Mouse (Mus musculus): ENCODE measurements around the gene Sphk2. TPM values are rescaled to one million over a fixed set of nuclear protein-coding genes. Genes with fewer than 3 reads are reported as not detected.
A peak's percentile ranks its signal among the peaks of the same experiment; 100 is the strongest.

Sphk2 gene
- polyA plus RNA-seq (2012; fragmentation: generic; extraction: Trizol) = 16.9 TPM
- long read RNA-seq, experiment 1, partial matches to known transcripts = 0 of 15 reads
- long read RNA-seq, experiment 1, other reads (novel, unspliced or antisense) = 9 of 15 reads
- long read RNA-seq, experiment 2, transcript Sphk2-202 (7 exons, 3,548 nt) = major isoform, 28 of 56 reads
- long read RNA-seq, experiment 2, transcript Sphk2-203 (6 exons, 2,577 nt) = minor isoform, 7 of 56 reads
- long read RNA-seq, experiment 2, transcript Sphk2-201 (6 exons, 2,968 nt) = minor isoform, 5 of 56 reads
- long read RNA-seq, experiment 2, partial matches to known transcripts = 12 of 56 reads
- long read RNA-seq, experiment 2, other reads (novel, unspliced or antisense) = 4 of 56 reads

GRCm38 (mm10) chr7:45717918-45718297, at the start of gene Sphk2:
Gene Sphk2, minus strand, starts transcription at chr7:45718002.
- Histone ChIP-seq H3K4me3 (ENCODE audit: insufficient read depth, poor library complexity, severe bottlenecking) (peak within 1 kb of the TSS; percentile 71), H3K36me3 (ENCODE audit: control insufficient read depth, insufficient read depth) (peaks cover 32% of the 10 kb centered on the region), H3ac (ENCODE audit: control insufficient read depth, insufficient read length, low read depth) (peak within 1 kb of the TSS; percentile 85)

GRCm38 (mm10) chr7:45767500-45767899, 49.7 kb upstream of the Sphk2 start:
- Histone ChIP-seq H3K4me3 (ENCODE audit: insufficient read depth, poor library complexity, severe bottlenecking) (no peak overlapping the region), H3ac (ENCODE audit: control insufficient read depth, insufficient read length, low read depth) (no peak overlapping the region), H3K79me2 (ENCODE audit: control insufficient read depth, insufficient read depth) (no peaks in the 10 kb centered on the region), H3K36me3 (ENCODE audit: control insufficient read depth, insufficient read depth) (no peaks in the 10 kb centered on the region), H3K27me3 (ENCODE audit: control insufficient read depth, insufficient read depth, insufficient read length) (no peaks in the 10 kb centered on the region), H3K79me3 (ENCODE audit: low read depth) (no peaks in the 10 kb centered on the region)
- no peak for TF ChIP-seq MYOD1 (IDR thresholded peaks at IDR 0.05; ENCODE audit: control insufficient read depth, insufficient read length, low read depth)
- no peak for TF ChIP-seq FOSL1 (IDR thresholded peaks at IDR 0.05; ENCODE audit: insufficient read depth, low read length, poor library complexity, severe bottlenecking)
- TF ChIP-seq CEBPB (IDR thresholded peaks at IDR 0.05; ENCODE audit: low read depth) = no peak
- TF ChIP-seq USF1 (IDR thresholded peaks at IDR 0.05; ENCODE audit: low read depth) = no peak
- TF ChIP-seq MYOG (IDR thresholded peaks at IDR 0.05; ENCODE audit: control insufficient read depth, extremely low read depth, insufficient read length) = no peak
- no peak for TF ChIP-seq MAX (IDR thresholded peaks at IDR 0.05)
- TF ChIP-seq CTCF (IDR thresholded peaks at IDR 0.05; ENCODE audit: control insufficient read depth, insufficient read depth, insufficient read length) = no peak

More at GRCm38 (mm10) chr7:45717918-45718297, at the start of gene Sphk2:
- H3K79me3 ChIP-seq (ENCODE audit: low read depth) = peaks cover 49% of the 10 kb centered on the region
- TF ChIP-seq USF1 (IDR thresholded peaks at IDR 0.05; ENCODE audit: low read depth) (peak; percentile 76), CEBPB (IDR thresholded peaks at IDR 0.05; ENCODE audit: low read depth) (peak; percentile 52), MAX (IDR thresholded peaks at IDR 0.05) (peak; percentile 15), MYOD1 (IDR thresholded peaks at IDR 0.05; ENCODE audit: control insufficient read depth, insufficient read length, low read depth) (no peak), CTCF (IDR thresholded peaks at IDR 0.05; ENCODE audit: control insufficient read depth, insufficient read depth, insufficient read length) (no peak)
- peaks cover 74% of the 10 kb centered on the region for H3K79me2 ChIP-seq (ENCODE audit: control insufficient read depth, insufficient read depth)
- H3K27me3 ChIP-seq (ENCODE audit: control insufficient read depth, insufficient read depth, insufficient read length) = no peaks in the 10 kb centered on the region

DNA sequence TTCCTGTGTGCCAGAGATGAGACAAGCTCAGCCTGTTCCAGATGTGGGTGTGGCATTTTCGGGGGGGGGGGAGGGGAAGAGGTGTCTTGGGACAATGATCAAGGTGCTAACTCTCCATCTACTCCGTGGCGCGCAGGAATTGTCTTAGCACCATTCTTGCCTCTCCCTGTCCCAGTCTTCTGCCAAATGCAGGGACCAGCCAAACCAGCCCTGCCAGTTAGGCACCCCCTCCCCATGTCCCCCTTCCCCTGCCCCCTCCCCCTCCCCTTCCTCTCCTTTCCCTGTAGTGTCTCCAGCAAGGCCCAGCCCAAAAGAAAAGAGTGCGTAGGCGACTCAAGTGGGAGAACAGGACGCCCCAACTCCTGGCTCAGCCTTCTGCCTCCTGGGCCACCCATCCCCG, 49.0 kb upstream of the Sphk2 start:
- Histone ChIP-seq H3K79me2 (ENCODE audit: control insufficient read depth, insufficient read depth) (no peaks in the 10 kb centered on the region), H3K27me3 (ENCODE audit: control insufficient read depth, insufficient read depth, insufficient read length) (no peaks in the 10 kb centered on the region), H3K79me3 (ENCODE audit: low read depth) (no peaks in the 10 kb centered on the region)

GRCm38 (mm10) chr7:45765995-45766394, 48.2 kb upstream of the Sphk2 start:
- Histone ChIP-seq H3K79me3 (ENCODE audit: low read depth) (no peaks in the 10 kb centered on the region), H3ac (ENCODE audit: control insufficient read depth, insufficient read length, low read depth) (no peak overlapping the region)
- TF ChIP-seq USF1 (IDR thresholded peaks at IDR 0.05; ENCODE audit: low read depth) = no peak
- no peak for TF ChIP-seq MAX (IDR thresholded peaks at IDR 0.05)
- TF ChIP-seq CTCF (IDR thresholded peaks at IDR 0.05; ENCODE audit: control insufficient read depth, insufficient read depth, insufficient read length) = no peak
- no peak for TF ChIP-seq CEBPB (IDR thresholded peaks at IDR 0.05; ENCODE audit: low read depth)
- no peak for TF ChIP-seq FOSL1 (IDR thresholded peaks at IDR 0.05; ENCODE audit: insufficient read depth, low read length, poor library complexity, severe bottlenecking)
- no peak for TF ChIP-seq MYOD1 (IDR thresholded peaks at IDR 0.05; ENCODE audit: control insufficient read depth, insufficient read length, low read depth)
- TF ChIP-seq MYOG (IDR thresholded peaks at IDR 0.05; ENCODE audit: control insufficient read depth, extremely low read depth, insufficient read length) = no peak

More for the DNA sequence above, 49.0 kb upstream of the Sphk2 start:
- H3K4me3 ChIP-seq (ENCODE audit: insufficient read depth, poor library complexity, severe bottlenecking) = no peak overlapping the region
- TF ChIP-seq FOSL1 (IDR thresholded peaks at IDR 0.05; ENCODE audit: insufficient read depth, low read length, poor library complexity, severe bottlenecking) (no peak), CEBPB (IDR thresholded peaks at IDR 0.05; ENCODE audit: low read depth) (no peak), USF1 (IDR thresholded peaks at IDR 0.05; ENCODE audit: low read depth) (no peak), MYOD1 (IDR thresholded peaks at IDR 0.05; ENCODE audit: control insufficient read depth, insufficient read length, low read depth) (no peak)
- H3ac ChIP-seq (ENCODE audit: control insufficient read depth, insufficient read length, low read depth) = no peak overlapping the region
- no peaks in the 10 kb centered on the region for H3K36me3 ChIP-seq (ENCODE audit: control insufficient read depth, insufficient read depth)

GRCm38 (mm10) chr7:45760151-45760550, 42.3 kb upstream of the Sphk2 start:
- Histone ChIP-seq H3K27me3 (ENCODE audit: control insufficient read depth, insufficient read depth, insufficient read length) (peaks cover 24% of the 10 kb centered on the region), H3K79me2 (ENCODE audit: control insufficient read depth, insufficient read depth) (no peaks in the 10 kb centered on the region), H3K4me3 (ENCODE audit: insufficient read depth, poor library complexity, severe bottlenecking) (no peak overlapping the region), H3ac (ENCODE audit: control insufficient read depth, insufficient read length, low read depth) (no peak overlapping the region), H3K36me3 (ENCODE audit: control insufficient read depth, insufficient read depth) (no peaks in the 10 kb centered on the region), H3K79me3 (ENCODE audit: low read depth) (no peaks in the 10 kb centered on the region)
- TF ChIP-seq CTCF (IDR thresholded peaks at IDR 0.05; ENCODE audit: control insufficient read depth, insufficient read depth, insufficient read length) (no peak), MYOG (IDR thresholded peaks at IDR 0.05; ENCODE audit: control insufficient read depth, extremely low read depth, insufficient read length) (no peak), USF1 (IDR thresholded peaks at IDR 0.05; ENCODE audit: low read depth) (no peak), MYOD1 (IDR thresholded peaks at IDR 0.05; ENCODE audit: control insufficient read depth, insufficient read length, low read depth) (no peak), FOSL1 (IDR thresholded peaks at IDR 0.05; ENCODE audit: insufficient read depth, low read length, poor library complexity, severe bottlenecking) (no peak), MAX (IDR thresholded peaks at IDR 0.05) (no peak), CEBPB (IDR thresholded peaks at IDR 0.05; ENCODE audit: low read depth) (no peak)

More at GRCm38 (mm10) chr7:45765995-45766394, 48.2 kb upstream of the Sphk2 start:
- no peaks in the 10 kb centered on the region for H3K79me2 ChIP-seq (ENCODE audit: control insufficient read depth, insufficient read depth)
- H3K27me3 ChIP-seq (ENCODE audit: control insufficient read depth, insufficient read depth, insufficient read length) = peaks cover under 1% of the 10 kb centered on the region
- H3K4me3 ChIP-seq (ENCODE audit: insufficient read depth, poor library complexity, severe bottlenecking) = no peak overlapping the region
- no peaks in the 10 kb centered on the region for H3K36me3 ChIP-seq (ENCODE audit: control insufficient read depth, insufficient read depth)
